In the genomic region with DNA sequence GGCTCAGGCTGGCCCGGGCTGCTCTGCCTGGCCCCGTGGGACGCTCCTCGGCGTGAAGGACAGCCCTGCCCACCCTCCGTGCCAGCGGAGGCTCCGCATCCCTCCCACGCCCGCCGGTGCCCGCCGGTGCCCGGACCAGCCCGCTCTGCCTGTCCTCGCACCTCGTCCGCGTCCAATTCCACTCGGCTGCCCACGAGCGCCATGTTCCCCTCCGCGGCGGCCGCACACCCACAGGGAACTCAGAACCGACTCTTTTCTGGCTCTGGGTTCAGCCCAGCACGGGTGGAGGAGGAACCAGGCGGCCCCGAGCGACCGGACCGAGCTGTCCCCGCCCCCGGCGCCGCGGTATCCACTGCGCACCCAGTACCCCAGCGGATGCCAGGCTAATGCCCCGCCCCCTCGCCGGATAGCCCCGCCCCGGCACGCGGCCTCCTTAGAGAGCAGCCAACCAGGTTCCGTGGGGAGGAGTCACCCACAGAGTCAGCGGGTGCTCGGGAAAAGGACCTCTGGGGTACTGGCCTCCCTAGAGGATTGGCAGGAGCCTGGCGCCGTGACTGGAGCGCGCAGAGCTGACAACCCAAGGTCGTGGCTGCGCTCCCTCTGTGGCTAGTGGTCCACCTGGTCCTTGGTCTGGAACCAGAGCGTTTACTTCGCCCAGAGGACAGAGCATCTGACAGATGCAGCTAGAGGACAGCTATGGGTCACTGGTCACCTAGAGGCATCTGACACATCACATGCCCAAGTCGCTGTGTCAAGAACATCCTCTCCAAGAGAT, we compare ENCODE assay signal across 8 mouse cellular contexts. TPM values are rescaled to one million over a fixed set of nuclear protein-coding genes. Genes with fewer than 3 reads are reported as not detected.
A peak's percentile ranks its signal among the peaks of the same experiment; 100 is the strongest.
DNase-seq lines count a peak whose midpoint lies in the region; ATAC-seq and TF ChIP-seq lines count a peak whose summit lies in the region.

A gene (minus strand): TSS at position 346 of the 775 bp plus-strand sequence.

- WGBS in hindbrain, postnatal 0 days = under 1% methylated on average over 45 of the region's 59 CpGs

- H3K4me1 ChIP-seq in hindbrain, postnatal 0 days (ENCODE audit: insufficient read depth, low read length) = peaks cover 3% of the 10 kb centered on the region; the same call in 1 of the 2 replicates

- peak within 1 kb of the TSS; percentile 80 for H3K4me3 ChIP-seq in gastrocnemius, adult 2 months
- H3K4me3 ChIP-seq in hindbrain, postnatal 0 days (ENCODE audit: low read length) = peak within 1 kb of the TSS; percentile 71

- H3K4me2 ChIP-seq in hindbrain, postnatal 0 days (ENCODE audit: low read depth, low read length) = peak within 1 kb of the TSS; percentile 100

- no peaks in the 10 kb centered on the region for H3K9me3 ChIP-seq in hindbrain, postnatal 0 days (ENCODE audit: low read length)

- no peaks in the 10 kb centered on the region for H3K36me3 ChIP-seq in hindbrain, postnatal 0 days (ENCODE audit: insufficient read depth, low read length)

- DNase-seq in gastrocnemius, adult 2 months = peak; percentile 99
- DNase-seq in hindbrain, postnatal 0 days (ENCODE audit: low spot score) = peak; percentile 90
- DNase-seq in left cerebral cortex, adult 8-10 months (ENCODE audit: low spot score in 2 of 2) = peak; percentile 93 to 96
- DNase-seq in right cerebral cortex, adult 18-20 months = peak; percentile 97
- peak; percentile 96 for DNase-seq in urinary bladder, adult 2 months (ENCODE audit: low spot score)

- peak within 1 kb of the TSS; percentile 95 for H3K27ac ChIP-seq in gastrocnemius, adult 2 months
- peak within 1 kb of the TSS; percentile 75 for H3K27ac ChIP-seq in hindbrain, postnatal 0 days

- H3K27me3 ChIP-seq in hindbrain, postnatal 0 days (ENCODE audit: insufficient read depth, low read length) = no peaks in the 10 kb centered on the region

- ATAC-seq in activated CD4-positive, CD25-positive, alpha-beta regulatory T cell, adult 4 months = peak; percentile 60
- peak; percentile 89 for ATAC-seq in common myeloid progenitor, adult 5-6 weeks (replicated peaks; ENCODE audit: low read depth, poor library complexity, severe bottlenecking)
- ATAC-seq in hindbrain, postnatal 0 days = peak; percentile 98
- peak; percentile 87 for ATAC-seq in megakaryocyte, adult 5-6 weeks (ENCODE audit: poor library complexity, severe bottlenecking)

- intact Hi-C loops in gastrocnemius, adult 2 months (cut with DNase I) = loop anchor here (2.0 to 5.0 kb wide), 3 partner anchors 21 to 62 kb away; no protein-coding TSS in a partner anchor

- peak within 1 kb of the TSS; percentile 60 for H3K9ac ChIP-seq in hindbrain, postnatal 0 days (replicated peaks; ENCODE audit: low read length)

- TF ChIP-seq CTCF in gastrocnemius, adult 2 months (IDR thresholded peaks at IDR 0.05) = no peak
- TF ChIP-seq CTCF in hindbrain, postnatal 0 days (IDR thresholded peaks at IDR 0.05; ENCODE audit: low read depth) = no peak

RNA-seq across cellular contexts. Expression of the gene that starts here (rescaled TPM):
- polyA plus RNA-seq in activated CD4-positive, CD25-positive, alpha-beta regulatory T cell, adult 4 months (2017; shearing (Covaris generic)) = 100 to 1,000 TPM; 121 to 125 TPM
- total RNA-seq in common myeloid progenitor, adult 5-6 weeks (2017) = 1.5 and 5.8 TPM in 2 replicates
- total RNA-seq in gastrocnemius, adult 2 months (2021) = 1 to 10 TPM; 4.0 to 6.9 TPM
- 15.2 and 16.0 TPM in 2 replicates for total RNA-seq in hindbrain, postnatal 0 days (2014; rRNA removed)
- 8.2 and 8.6 TPM in 2 replicates for polyA plus RNA-seq in hindbrain, postnatal 0 days (2015; fragmentation: Nextera tagmentation; extraction: Ambion mirVana)
- 10 to 100 TPM; 52.4 to 61.8 (median 54.5) TPM for total RNA-seq in left cerebral cortex, adult 8-10 months (2022)
- total RNA-seq in megakaryocyte, adult 5-6 weeks (2015) = 4.4 and 5.3 TPM in 2 replicates
- 4.9 and 5.0 TPM in 2 replicates for total RNA-seq in megakaryocyte, adult 5-6 weeks (2017)
- polyA plus RNA-seq in urinary bladder, adult 2 months (2012; rRNA removed) = 6.2 and 7.0 TPM in 2 replicates

Comparison
In these comparisons a context has a peak if more than half of its experiments do, and no peak if none do; other contexts are left out.
1. Peak in every context shown above with its lines: DNase-seq, ATAC-seq, H3K4me3 ChIP-seq and H3K27ac ChIP-seq.
2. RNA of the gene that starts here (polyA plus RNA-seq): 121 to 125 TPM in activated CD4-positive, CD25-positive, alpha-beta regulatory T cell, adult 4 months; 8.2 to 8.6 TPM in hindbrain, postnatal 0 days and 6.2 to 7.0 TPM in urinary bladder, adult 2 months; every median in the first group is over 10 times any median in the second.